Mouse (Mus musculus) CH12.LX (cell line): ENCODE data around the gene Il17rd.

Source experiments
- CTCF ChIP-seq, 2 experiments: IDR thresholded peaks in 1 of 2; conservative IDR thresholded peaks in 1 of 2; 2 replicates each; pipeline ENCODE4 v1.5.1; 2011 to 2012; ENCODE audit warnings: low read depth in 2 of 2, low read length in 2 of 2, improper control_type of control experiment in 1 of 2, inconsistent platforms in 1 of 2, mild to moderate bottlenecking in 1 of 2, moderate library complexity in 1 of 2
- EP300 ChIP-seq: IDR thresholded peaks from 2 replicates; pipeline ENCODE4 v1.6.1; 2011; ENCODE audit warnings: low read length, improper control_type of control experiment
- HCFC1 ChIP-seq: IDR thresholded peaks from 2 replicates; pipeline ENCODE4 v1.6.1; 2012; ENCODE audit warnings: low read depth, mild to moderate bottlenecking, inconsistent platforms, low read length, improper control_type of control experiment
- KAT2A ChIP-seq: IDR thresholded peaks from 2 replicates; pipeline ENCODE4 v1.6.1; 2012; ENCODE audit warnings: low read length, improper control_type of control experiment, inconsistent platforms; ENCODE audit not compliant: insufficient replicate concordance
- MEF2A ChIP-seq: IDR thresholded peaks from 2 replicates; pipeline ENCODE4 v1.6.1; 2014; ENCODE audit warnings: low read depth, mild to moderate bottlenecking, inconsistent platforms, low read length, improper control_type of control experiment, borderline replicate concordance
- POLR2A ChIP-seq: IDR thresholded peaks from 2 replicates; pipeline ENCODE4 v1.6.1; 2011; ENCODE audit warnings: low read depth, mild to moderate bottlenecking, improper control_type of control experiment, low read length
- TCF12 ChIP-seq: IDR thresholded peaks from 2 replicates; pipeline ENCODE4 v1.6.1; 2014; ENCODE audit warnings: low read depth, mild to moderate bottlenecking, inconsistent platforms, low read length, improper control_type of control experiment

GRCm38 (mm10) chr14:27096779-27097178 is 58.0 kb downstream of the Il17rd start:
- TF ChIP-seq MEF2A (no peak), KAT2A (no peak), TCF12 (no peak), CTCF (conservative IDR thresholded peaks at IDR 0.05 in 1 of 2, IDR thresholded peaks at IDR 0.05 in 1 of 2; ENCODE audit: low read depth in 2 of 2, low read length in 2 of 2) (peak; percentile 87 to 96), EP300 (no peak), HCFC1 (no peak), POLR2A (no peak)
